Mouse (Mus musculus): ENCODE measurements around the gene Elof1.
A peak's percentile ranks its signal among the peaks of the same experiment; 100 is the strongest.

The Elof1 gene

DNA sequence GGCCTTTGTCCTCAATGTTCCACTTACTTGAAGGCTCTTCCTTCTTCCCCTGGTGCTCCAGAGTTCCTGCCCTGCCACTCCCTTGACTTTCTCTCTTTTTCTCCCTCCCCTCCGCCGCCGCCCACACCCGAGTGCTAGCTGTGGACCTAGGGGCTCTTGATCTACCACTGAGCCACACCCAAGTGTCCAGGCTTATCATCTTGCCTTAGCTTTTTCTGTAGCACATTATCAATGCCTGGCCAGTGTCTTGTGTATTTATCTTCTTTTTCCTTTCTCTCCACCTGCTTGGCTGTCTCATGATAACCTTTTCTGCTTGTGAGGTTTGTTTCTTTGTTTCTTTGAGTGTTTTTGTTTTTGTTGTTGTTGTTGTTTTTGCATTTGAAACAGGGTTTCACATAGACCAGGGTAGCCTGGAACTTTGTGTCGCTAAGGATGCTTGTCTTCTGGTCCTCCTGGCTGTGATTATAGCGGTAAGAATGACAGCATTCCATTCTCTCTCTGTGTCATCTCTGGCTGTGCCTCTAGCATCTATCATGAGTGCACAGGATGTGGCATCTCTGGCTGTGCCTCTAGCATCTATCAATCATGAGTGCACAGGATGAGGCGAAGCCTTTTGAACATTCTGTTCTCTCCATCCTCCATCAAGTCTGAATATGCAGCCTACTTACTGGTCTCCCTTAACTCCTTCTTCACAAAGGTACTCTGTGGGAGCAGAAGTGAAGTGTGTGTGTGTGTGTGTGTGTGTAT, 18.8 kb upstream of the Elof1 start, which contains the start of gene Acp5:
Gene Acp5, minus strand, starts transcription at position 68 of the 747 bp plus-strand sequence.
- peak in 1 of 2 experiments; percentile 45 for DNase-seq

DNA sequence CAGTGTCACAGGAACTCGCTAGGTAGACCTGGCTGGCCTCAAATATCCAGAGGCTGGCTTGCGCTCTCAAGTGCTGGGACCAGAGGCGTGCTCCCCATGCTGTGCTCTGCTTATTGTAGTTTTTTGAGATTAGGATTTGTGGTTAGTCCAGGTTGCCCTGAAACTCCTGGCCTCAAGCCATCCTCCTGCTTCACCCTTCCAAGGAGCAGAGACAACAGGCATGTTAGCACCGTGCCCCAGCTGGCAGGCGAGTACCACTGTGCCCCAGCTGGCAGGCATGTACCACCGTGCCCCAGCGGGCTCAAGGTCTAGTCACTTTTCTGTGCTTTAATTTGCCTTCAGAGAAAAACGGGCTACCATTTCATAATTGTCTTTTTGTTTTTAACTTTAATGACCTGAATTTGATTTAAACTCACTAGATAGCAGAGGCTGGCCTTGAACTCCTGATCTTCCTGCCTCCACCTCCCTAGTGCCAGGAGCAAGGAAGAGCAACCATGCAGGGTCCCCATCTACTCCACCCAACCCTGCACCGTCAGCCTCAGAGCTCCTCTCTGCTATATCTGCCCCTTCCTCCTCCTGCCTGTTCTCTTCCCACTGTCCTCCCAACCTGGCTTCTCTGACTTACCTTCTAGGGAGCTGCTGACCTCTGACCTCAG, 18.1 kb upstream of the Elof1 start:
- DNase-seq: peak in 1 of 2 experiments; percentile 33

DNA sequence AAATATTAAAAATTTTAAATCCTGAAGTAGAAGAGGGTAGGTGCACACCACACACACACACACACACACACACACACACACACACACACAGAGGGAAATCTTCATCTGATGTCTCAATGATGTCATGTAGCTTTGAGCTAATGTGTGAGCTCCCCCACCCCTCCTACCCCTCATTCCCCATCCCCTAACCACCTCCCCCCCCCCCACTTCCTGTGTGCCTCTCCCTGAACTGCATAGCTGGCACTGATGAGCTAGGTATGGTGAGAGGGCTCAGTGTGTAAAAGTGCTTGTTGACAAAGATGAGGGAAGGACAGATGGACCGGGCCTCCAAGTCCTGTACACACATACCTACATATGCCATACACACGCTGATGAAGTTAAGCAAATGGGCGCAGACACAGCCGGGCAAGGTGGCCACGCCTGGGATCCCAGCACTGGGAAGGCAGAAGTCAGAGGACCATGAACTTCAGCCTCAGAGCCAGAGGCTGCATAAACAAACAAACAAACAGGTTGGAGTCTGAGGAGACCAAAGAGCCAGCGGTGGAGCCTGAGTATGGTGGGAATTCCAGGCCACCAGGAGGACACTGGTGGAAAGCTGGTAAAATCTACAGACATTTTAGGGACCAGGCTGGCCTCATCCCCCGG, 17.4 kb upstream of the Elof1 start:
- peak in 1 of 2 experiments; percentile 32 for DNase-seq

DNA sequence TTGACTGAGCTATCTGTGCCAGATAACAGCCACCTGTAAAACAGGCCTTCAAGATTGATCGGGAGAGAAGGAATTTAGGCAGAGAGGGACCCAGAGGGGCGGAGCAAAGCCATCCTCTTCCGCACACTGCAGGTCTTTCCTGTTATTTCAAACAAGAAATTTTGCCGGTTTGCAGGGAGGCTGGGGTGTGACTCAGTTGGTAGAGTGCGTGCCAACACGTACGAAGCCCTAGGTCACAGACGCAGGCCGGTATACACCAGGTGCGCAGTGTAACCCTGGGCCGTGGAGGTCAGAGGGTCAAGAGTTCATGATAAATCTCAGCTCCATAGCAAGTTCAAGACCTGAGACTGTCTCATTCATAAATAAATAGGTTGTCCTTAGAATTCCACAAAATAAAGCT, 15.2 kb upstream of the Elof1 start:
- DNase-seq: peak in 1 of 2 experiments; percentile 39

DNA sequence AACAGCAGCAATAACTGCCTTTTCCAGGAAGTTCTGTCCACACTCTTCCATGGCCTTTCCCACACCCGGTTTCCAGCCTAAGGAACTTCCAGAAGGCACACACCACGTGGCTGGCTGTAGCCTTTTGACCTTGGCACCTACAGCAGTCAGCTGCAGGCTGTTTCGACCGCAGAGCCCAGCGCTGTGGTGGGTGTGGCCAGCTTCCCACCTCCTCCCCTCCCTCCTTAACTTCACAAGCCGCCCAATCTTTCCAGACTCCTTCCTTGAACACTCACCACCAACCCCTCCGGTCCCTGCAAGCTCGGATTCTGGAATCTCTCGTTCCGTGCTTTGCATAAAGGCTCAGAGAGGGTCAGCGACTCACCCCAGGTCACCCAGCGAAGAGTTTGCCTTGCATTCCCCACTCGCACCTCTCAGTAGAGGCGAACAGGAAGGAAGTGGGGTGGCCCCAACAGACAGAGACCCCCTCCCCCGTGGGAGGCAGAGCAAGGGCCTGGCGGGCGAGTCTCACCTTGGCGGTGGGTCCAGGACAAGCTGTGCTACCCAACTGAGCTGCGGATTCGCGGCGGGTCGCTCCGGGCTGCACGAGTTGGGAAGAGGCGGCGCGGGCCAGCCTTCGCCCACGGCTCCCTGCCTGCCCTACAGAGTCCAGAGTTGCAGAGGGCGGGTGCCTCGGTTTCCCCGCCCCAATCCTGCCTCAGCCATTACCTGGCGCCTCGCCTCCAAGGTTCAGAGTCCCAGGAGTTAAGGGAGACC, 14.4 kb upstream of the Elof1 start:
- DNase-seq: peak; percentile 84 to 87

DNA sequence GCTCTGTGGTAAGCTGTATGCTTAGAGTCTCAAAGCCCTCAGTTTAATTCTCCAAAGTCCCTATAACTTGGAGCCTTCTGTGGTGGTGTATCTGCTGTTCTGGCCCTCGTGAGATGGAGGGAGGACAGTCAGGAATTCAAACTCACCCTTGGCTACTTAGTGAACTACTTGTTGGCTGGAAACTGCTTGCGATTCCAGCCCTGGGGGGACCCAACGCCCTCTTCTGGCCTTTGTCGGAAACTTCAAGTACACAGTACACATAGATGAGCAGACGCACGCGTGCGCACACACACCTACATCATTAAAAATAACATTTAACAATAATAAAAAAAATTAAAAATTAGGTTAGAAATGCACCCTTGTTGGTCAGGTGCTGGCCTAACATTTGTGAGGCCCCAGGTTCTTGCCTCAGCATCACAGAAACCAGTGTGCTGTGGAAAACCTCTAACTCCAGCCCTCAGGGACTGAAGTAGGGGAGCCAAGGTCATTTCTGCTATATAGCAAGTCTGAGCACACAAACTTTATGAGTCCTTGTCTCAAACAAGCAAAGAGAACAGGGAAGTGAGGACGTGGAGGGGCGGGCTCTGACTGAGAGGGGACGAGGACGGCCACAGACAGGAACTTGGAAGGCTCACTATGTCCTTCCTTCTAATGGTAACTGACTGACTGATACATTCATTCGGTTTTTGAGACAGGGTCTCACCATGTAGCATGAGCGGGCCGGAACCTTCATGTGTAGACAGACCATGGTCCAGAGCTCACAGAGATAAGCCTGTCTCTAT, 8.5 kb upstream of the Elof1 start:
- no peak for DNase-seq

DNA sequence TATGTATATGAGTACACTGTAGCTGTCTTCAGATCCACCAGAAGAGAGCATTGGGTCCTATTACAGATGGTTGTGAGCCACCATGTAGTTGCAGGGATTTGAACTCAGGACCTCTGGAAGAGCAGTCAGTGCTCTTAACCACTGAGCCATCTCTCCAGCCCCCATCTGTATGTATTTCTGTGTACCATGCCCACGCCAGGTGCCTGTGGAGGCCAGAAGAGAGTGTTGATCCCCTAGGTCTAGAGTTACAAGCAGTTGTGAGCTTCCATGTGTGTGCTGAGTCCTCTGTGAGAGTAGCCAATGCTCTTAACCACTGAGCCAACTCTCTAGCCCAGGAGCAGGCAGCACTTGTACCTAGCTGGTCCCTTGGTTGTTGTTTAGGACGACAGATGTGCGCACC, 7.2 kb upstream of the Elof1 start:
- DNase-seq: no peak

DNA sequence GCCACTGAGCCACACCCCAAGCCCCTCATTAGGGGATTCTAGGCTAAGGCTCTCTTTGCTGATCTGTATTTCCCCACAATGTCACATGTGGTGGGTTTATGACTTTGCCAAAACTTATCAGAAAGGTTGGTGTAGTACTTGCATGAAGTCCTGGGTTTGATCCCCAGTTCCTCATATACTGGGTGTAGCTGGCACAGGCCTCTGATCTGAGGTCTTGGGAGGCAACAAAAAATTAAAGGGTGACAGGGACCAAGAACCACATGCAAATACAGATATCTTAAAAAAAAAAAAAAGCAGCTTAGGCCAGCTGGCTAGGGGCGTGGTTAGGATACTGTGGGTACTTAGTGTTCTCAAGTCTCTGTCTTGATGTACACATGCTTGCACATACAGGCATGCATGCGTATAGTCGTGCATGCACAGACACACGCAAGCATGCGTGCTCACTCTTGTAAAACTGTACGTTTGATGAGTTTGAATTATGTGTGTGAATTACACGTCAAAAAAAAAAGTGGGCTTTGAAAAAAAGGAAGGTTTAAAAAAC, 6.2 kb upstream of the Elof1 start:
- DNase-seq: no peak

DNA sequence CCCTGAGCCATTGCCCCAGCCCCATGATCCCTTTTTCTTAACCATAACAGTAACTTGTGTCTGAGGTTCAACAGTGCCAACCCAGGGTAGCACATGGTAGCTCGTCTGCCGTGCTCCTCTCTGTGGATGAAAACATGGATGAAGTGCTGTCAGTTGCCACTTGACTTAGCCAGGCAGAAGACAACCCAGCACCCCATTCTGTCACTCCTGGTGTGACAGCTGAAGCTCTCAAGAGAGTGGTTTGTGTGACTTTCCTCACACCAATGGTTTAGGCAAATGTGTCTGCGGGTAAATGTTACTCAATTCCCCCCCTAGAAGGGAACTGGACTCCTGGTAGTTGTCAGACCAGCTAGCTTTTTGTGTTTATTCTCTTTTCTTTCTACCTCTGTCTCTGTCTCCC, 5.0 kb upstream of the Elof1 start:
- no peak for DNase-seq

DNA sequence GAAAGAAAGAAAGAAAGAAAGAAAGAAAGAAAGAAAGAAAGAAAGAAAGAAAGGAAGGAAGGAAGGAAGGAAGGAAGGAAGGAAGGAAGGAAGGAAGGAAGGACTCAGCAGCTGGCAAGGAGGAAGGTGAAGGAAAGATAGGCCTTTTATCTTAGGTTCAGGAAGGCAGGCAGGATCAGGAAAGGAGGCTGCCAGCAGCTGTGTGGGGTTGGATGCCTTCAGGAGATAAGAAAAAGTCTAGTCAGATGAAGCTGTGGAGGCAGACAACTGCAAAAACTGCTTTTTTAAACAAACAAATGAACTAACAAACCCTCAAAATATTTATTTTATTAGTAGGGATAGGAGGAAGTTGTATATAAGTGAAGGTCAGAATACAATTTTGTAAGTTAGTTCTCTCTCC, 4.6 kb upstream of the Elof1 start:
- DNase-seq: no peak

DNA sequence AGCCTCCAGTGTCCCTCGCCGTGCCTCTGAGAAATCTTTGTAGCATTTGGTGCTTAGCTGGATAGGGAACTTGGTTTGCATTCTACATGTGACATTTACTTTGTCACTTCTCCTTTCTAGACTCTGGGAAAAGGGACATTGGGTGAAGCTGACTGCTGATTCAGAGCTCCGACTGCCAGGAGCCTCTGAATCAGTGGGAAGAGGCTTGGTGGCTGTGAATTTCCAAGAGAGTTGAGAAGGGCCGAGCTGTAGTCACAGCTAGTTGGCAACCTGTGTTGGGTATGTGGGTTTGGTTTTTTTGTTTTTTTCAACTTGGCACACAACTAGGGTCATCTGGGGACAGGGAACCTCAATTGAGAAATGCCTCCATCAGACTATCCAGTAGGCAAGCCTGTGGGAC, 2.6 kb upstream of the Elof1 start:
- DNase-seq: no peak

DNA sequence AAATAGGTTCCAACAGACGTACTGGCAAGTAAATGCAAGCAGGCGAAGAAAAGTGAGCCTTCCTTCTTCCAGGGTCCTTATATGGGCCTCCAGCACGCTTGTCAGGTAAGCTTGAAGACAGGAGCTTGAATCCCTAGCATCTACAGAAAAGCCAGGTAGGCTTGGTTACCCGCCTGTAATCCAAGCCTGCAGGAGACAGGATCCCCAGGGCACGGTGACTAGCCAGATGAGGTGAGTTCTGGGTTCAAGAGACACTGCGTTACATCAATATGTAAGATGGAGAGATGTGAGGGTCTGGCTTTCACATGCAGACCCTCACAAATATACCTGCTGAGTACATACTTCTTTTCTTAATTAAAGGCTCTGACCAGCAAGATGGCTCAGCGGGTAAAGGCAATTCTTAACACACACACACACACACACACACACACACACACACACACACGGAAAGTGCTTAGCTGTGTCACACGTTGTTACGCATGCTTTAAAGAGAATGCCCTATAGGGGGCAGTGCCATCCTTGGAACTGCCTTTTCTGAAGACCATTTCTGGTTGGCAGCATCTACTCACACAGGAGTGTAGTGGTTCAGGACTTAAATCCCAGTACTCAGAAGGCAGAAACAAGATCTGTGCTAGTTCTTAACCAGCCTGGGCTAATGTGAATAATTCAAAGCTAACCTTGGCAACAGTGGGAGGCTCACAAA, 933 bp upstream of the Elof1 start:
- peak; percentile 51 to 58 for DNase-seq

DNA sequence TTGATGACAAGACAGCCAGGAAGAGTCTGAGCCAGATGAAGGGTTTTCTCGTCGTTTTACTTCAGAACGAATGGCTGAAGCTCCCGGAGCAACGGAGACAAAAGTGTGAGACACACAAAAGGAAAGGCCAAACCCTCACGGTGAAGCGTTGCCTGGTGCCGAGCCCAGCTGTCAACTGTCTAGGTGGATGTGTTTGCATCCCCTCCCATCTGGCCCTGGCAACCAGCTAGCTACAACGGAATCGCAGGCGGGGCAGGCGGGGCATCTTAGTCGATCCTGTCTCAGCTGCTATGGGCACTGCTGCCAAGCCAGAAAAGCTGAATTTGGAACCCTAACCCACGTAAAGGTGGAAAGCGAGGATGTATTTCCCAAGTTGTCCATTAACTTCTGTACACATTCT, 886 bp downstream of the Elof1 start:
- DNase-seq: no peak

DNA sequence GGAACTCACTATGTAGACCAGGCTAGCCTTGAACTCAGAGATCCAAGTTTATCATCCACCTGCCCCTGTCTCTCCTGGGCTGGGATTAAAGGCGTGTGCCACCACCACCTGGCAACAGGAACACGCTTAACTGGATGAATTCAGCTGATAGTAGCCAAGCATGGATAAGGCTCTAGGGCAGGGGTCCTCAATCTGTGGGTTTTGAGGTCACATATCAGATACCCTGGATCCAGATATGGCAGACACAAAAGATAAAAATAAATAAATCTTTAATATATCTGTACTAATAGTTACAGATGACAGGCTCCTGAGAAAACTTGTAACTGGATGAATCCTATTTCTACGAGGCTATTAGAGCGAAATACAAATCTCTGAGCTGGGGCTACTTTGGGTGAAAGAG, 1.3 kb downstream of the Elof1 start:
- no peak for DNase-seq

DNA sequence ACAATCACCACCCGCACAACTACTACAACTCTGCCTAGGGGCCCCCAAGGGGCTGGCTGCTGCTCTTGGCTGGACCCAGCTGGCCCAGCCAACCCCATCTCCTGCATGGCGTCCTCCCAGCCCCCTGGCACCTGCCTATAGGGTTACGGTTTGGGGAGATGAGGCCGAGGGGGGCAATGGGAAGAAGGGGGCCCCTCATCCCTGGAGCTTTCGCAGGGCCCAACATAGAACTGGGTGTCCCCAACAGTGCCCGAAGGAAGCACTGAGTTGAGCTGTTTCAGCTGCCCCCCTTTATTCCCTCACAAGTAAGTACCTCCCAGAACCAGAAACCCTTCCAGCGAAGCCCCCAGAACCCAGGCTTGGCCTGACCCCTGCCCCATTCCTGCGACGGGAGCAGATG, 8.8 kb downstream of the Elof1 start:
- DNase-seq: no peak

DNA sequence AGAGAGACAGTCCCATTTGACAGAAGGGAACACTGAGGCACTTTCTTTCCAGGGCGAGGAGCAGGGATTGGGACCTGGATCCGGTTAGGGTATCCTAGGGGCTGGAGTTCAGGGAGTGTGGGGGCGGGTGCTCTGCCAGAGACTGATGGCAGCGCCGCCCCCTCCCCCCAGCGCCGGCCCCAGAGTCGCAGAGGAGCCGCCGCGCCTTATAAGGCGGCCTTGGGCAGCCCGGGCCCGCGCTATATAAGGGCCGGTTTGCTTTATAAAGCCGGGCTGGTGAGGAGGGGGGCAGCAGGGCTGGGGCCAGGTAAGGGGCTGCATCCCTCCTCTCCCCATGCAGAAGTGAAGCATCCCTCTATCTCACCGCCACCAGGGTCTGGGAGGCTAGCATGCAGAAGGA, 17.1 kb downstream of the Elof1 start:
- no peak for DNase-seq

DNA sequence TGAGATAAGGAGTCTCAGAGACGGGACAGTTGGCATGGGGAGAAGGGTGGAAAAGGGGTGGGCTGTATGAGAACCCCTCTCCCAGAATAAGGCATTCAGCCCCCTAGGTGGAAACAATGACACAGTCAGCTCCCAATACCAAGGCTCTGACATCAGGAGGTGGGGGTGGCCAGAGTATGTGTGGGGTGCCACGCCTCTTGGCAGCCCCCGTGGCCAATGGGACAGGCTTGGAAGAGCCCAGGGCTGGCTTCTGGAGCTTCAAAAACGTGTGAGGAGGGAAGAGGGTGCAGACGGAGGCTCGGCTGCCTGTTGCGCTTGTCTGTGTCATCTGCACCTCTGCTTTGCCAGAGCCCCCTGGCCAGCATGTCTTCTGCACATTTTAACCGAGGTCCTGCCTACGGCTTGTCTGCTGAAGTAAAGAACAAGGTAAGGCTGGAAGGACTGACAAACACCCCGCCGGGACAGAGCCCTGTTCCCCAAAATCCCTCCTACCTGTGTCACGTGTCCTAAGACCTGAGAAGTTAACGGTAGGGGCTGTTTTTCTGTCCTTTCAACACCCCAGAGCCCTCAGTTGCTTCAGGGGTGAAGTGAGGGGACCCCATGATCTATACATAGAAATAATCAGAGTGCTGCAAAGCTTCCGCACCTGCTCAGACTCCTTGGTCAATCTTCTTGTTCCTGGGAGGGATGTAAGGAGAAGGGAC, 17.8 kb downstream of the Elof1 start, which contains the start of gene Cnn1:
Gene Cnn1, plus strand, starts transcription at position 224 of the 704 bp plus-strand sequence.
- DNase-seq: no peak

DNA sequence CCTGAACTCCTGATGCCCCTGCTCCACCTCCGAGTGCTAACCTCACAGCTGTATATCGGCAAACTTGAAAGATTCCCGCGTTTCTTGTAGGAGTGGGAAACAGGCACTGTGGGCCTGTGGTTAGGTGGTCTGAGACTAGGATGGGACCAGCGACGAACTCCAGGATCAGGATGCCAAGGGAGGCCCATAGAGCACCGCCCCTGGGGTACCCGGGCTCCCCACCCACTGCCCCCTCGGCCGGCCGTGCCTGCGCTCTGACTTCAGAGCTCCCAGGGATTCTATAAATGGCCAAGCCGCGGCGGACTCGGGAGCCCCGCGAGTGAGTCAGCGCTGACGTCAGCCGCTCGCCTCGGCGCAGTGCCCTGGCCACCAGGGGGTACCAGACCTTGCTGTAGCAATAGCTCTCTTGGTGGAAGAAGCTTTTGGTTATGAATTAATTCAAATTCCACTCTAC, 21.1 kb downstream of the Elof1 start:
- peak; percentile 79 for DNase-seq

DNA sequence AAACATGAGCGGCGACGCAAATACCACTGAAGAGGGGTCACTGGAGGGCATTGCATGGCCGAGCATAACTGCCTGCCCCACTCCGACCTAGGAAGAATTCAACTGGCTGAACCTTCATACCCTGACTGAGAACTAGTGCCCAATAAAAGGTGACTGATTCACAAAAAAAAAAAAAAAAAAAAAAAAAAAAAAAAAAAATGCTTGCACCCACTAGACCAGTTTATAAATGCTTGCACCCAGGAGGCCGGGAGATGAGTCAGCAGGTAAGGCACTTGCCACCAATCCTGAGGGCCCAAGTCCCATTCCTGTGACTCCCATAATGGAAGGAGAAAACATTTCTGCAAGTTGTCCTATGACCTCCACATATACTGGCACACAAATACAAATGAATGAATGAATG, 24.2 kb downstream of the Elof1 start:
- no peak for DNase-seq

DNA sequence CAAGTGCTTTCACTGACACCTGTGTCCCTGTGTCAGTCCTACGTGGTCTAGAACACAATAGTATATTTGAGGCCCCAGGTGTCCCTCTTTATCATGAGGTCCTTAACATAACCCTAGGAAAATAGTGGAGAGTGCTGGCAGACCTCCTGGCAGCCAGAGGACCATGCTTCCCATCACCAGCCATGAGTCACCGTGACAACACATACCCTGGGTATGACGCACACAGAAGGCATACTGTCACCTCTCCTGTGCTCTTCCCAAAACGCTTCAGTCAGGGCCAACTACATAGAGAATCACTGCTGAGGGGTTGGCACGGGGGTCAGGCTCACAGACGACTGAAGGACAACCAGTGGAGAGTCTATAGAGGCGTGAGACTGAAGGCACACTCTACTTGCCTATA, 27.0 kb downstream of the Elof1 start:
- no peak for DNase-seq

DNA sequence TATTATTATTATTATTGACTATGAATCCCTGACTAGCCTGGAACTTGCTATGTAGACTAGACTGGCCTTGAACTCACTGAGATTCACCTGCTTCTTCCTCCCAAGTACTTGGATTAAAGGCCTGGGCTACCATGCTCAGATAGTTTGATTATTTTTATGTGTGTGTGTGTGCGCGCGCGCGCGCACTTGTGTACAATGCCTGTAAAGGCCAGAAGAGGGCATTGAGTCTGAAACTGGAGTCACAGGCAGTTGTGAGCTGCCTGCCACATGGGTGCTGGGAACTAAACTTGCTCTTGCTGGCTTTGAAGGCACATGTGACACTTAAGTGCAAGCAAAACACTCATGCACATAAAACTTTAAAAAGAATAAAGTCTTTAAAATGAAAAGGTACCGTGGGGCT, 27.7 kb downstream of the Elof1 start:
- no peak for DNase-seq

All from thymus, postnatal 36 days (tissue).